Mouse (Mus musculus): ENCODE measurements at regions not wholly inside any gene's neighbourhood (a gene's known extent, or its start where the extent isn't known, plus 50 kb on each side); places are given as distances from the start of the nearest gene placed in this dataset.

GRCm38 (mm10) chr2:30733853-30734252 lies 69.6 kb downstream of the 1700001O22Rik start:
- no peaks in the 10 kb centered on the region; the same call in 1 of the 2 replicates for H3K4me1 ChIP-seq (replicated peaks; ENCODE audit: control insufficient read depth, insufficient read depth, low read length)
- no peak for TF ChIP-seq CTCF (IDR thresholded peaks at IDR 0.05; ENCODE audit: low read depth)
- no peak overlapping the region for H3K4me3 ChIP-seq (ENCODE audit: low read depth, low read length)
- no peaks in the 10 kb centered on the region for H3K9me3 ChIP-seq (ENCODE audit: control insufficient read depth)
- 0 out of 2 replicates have a peak, but pooled peaks have one; percentile 37 for ATAC-seq
- no peak overlapping the region for H3K9ac ChIP-seq (ENCODE audit: low read depth, low read length)
- H3K27me3 ChIP-seq (replicated peaks; ENCODE audit: control insufficient read depth, insufficient read depth, low read length) = no peaks in the 10 kb centered on the region
- H3K4me2 ChIP-seq (replicated peaks; ENCODE audit: low read depth) = no peak overlapping the region
- H3K27ac ChIP-seq (ENCODE audit: low read depth, low read length) = no peak overlapping the region
- H3K36me3 ChIP-seq (ENCODE audit: control insufficient read depth, insufficient read depth) = no peaks in the 10 kb centered on the region
- WGBS = 21% methylated on average over 6 of the region's 6 CpGs

GRCm38 (mm10) chr2:30731832-30732231 lies 71.6 kb downstream of the 1700001O22Rik start:
- WGBS = 93% methylated on average over 5 of the region's 5 CpGs
- no peak overlapping the region for H3K9ac ChIP-seq (ENCODE audit: low read depth, low read length)
- no peaks in the 10 kb centered on the region for H3K36me3 ChIP-seq (ENCODE audit: control insufficient read depth, insufficient read depth)
- H3K27me3 ChIP-seq (replicated peaks; ENCODE audit: control insufficient read depth, insufficient read depth, low read length) = no peaks in the 10 kb centered on the region
- no peak for TF ChIP-seq CTCF (IDR thresholded peaks at IDR 0.05; ENCODE audit: low read depth)
- H3K4me3 ChIP-seq (ENCODE audit: low read depth, low read length) = no peak overlapping the region
- no peak overlapping the region for H3K27ac ChIP-seq (ENCODE audit: low read depth, low read length)
- no peaks in the 10 kb centered on the region; the same call in 1 of the 2 replicates for H3K4me1 ChIP-seq (replicated peaks; ENCODE audit: control insufficient read depth, insufficient read depth, low read length)
- no peak for ATAC-seq
- H3K4me2 ChIP-seq (replicated peaks; ENCODE audit: low read depth) = no peak overlapping the region
- H3K9me3 ChIP-seq (ENCODE audit: control insufficient read depth) = no peaks in the 10 kb centered on the region

- no peak overlapping the region for H3K4me2 ChIP-seq (replicated peaks; ENCODE audit: low read depth)
- no peak overlapping the region for H3K9ac ChIP-seq (ENCODE audit: low read depth, low read length)
- no peak overlapping the region for H3K27ac ChIP-seq (ENCODE audit: low read depth, low read length)
- 86% methylated on average over 6 of the region's 6 CpGs for WGBS
- TF ChIP-seq CTCF (IDR thresholded peaks at IDR 0.05; ENCODE audit: low read depth) = no peak
- H3K36me3 ChIP-seq (ENCODE audit: control insufficient read depth, insufficient read depth) = no peaks in the 10 kb centered on the region
- H3K27me3 ChIP-seq (replicated peaks; ENCODE audit: control insufficient read depth, insufficient read depth, low read length) = no peaks in the 10 kb centered on the region
- H3K9me3 ChIP-seq (ENCODE audit: control insufficient read depth) = no peaks in the 10 kb centered on the region
- no peak for ATAC-seq
- H3K4me3 ChIP-seq (ENCODE audit: low read depth, low read length) = no peak overlapping the region
- H3K4me1 ChIP-seq (replicated peaks; ENCODE audit: control insufficient read depth, insufficient read depth, low read length) = no peaks in the 10 kb centered on the region; the same call in none of the 2 replicates
Observed at GRCm38 (mm10) chr2:30727948-30728347, 75.5 kb downstream of the 1700001O22Rik start.

GRCm38 (mm10) chr2:30725601-30726489 lies 77.6 kb downstream of the 1700001O22Rik start:
- ATAC-seq = peak; percentile 50
- no peaks in the 10 kb centered on the region for H3K27me3 ChIP-seq (replicated peaks; ENCODE audit: control insufficient read depth, insufficient read depth, low read length)
- 14% methylated on average over 38 of the region's 38 CpGs for WGBS
- H3K4me2 ChIP-seq (replicated peaks; ENCODE audit: low read depth) = peak overlapping the region; percentile 67
- 0 out of 2 replicates have a peak overlapping the region, but pooled peaks have one; percentile 16 for H3K4me3 ChIP-seq (ENCODE audit: low read depth, low read length)
- H3K4me1 ChIP-seq (replicated peaks; ENCODE audit: control insufficient read depth, insufficient read depth, low read length) = no peaks in the 10 kb centered on the region; the same call in none of the 2 replicates
- TF ChIP-seq CTCF (IDR thresholded peaks at IDR 0.05; ENCODE audit: low read depth) = peak; percentile 62
- H3K36me3 ChIP-seq (ENCODE audit: control insufficient read depth, insufficient read depth) = no peaks in the 10 kb centered on the region
- H3K9ac ChIP-seq (ENCODE audit: low read depth, low read length) = peak overlapping the region; percentile 38; the same call in 1 of the 2 replicates
- H3K27ac ChIP-seq (ENCODE audit: low read depth, low read length) = no peak overlapping the region
- H3K9me3 ChIP-seq (ENCODE audit: control insufficient read depth) = no peaks in the 10 kb centered on the region

GRCm38 (mm10) chr2:30725186-30725585 lies 78.3 kb downstream of the 1700001O22Rik start:
- Histone ChIP-seq H3K9me3 (ENCODE audit: control insufficient read depth) (no peaks in the 10 kb centered on the region), H3K36me3 (ENCODE audit: control insufficient read depth, insufficient read depth) (no peaks in the 10 kb centered on the region), H3K4me1 (replicated peaks; ENCODE audit: control insufficient read depth, insufficient read depth, low read length) (peaks cover 2% of the 10 kb centered on the region), H3K27me3 (replicated peaks; ENCODE audit: control insufficient read depth, insufficient read depth, low read length) (no peaks in the 10 kb centered on the region), H3K4me3 (ENCODE audit: low read depth, low read length) (0 out of 2 replicates have a peak overlapping the region, but pooled peaks have one; percentile 16), H3K9ac (ENCODE audit: low read depth, low read length) (peak overlapping the region; percentile 38; the same call in 1 of the 2 replicates), H3K27ac (ENCODE audit: low read depth, low read length) (no peak overlapping the region), H3K4me2 (replicated peaks; ENCODE audit: low read depth) (peak overlapping the region; percentile 67)
- WGBS = 35% methylated on average over 10 of the region's 10 CpGs
- peak; percentile 53 for ATAC-seq
- no peak for TF ChIP-seq CTCF (IDR thresholded peaks at IDR 0.05; ENCODE audit: low read depth)

GRCm38 (mm10) chr2:30724521-30724920 lies 78.9 kb downstream of the 1700001O22Rik start:
- no peak overlapping the region for H3K4me3 ChIP-seq (ENCODE audit: low read depth, low read length)
- TF ChIP-seq CTCF (IDR thresholded peaks at IDR 0.05; ENCODE audit: low read depth) = no peak
- H3K4me1 ChIP-seq (replicated peaks; ENCODE audit: control insufficient read depth, insufficient read depth, low read length) = peaks cover 8% of the 10 kb centered on the region
- no peaks in the 10 kb centered on the region for H3K9me3 ChIP-seq (ENCODE audit: control insufficient read depth)
- H3K4me2 ChIP-seq (replicated peaks; ENCODE audit: low read depth) = peak overlapping the region; percentile 67; the same call in 1 of the 2 replicates
- no peaks in the 10 kb centered on the region for H3K27me3 ChIP-seq (replicated peaks; ENCODE audit: control insufficient read depth, insufficient read depth, low read length)
- ATAC-seq = no peak
- no peak overlapping the region for H3K27ac ChIP-seq (ENCODE audit: low read depth, low read length)
- no peak overlapping the region for H3K9ac ChIP-seq (ENCODE audit: low read depth, low read length)
- no peaks in the 10 kb centered on the region for H3K36me3 ChIP-seq (ENCODE audit: control insufficient read depth, insufficient read depth)

All from intestine, postnatal 0 days (tissue).